Mouse (Mus musculus): ENCODE measurements at regions not wholly inside any gene's neighbourhood (a gene's known extent, or its start where the extent isn't known, plus 50 kb on each side); places are given as distances from the start of the nearest gene placed in this dataset.

DNA sequence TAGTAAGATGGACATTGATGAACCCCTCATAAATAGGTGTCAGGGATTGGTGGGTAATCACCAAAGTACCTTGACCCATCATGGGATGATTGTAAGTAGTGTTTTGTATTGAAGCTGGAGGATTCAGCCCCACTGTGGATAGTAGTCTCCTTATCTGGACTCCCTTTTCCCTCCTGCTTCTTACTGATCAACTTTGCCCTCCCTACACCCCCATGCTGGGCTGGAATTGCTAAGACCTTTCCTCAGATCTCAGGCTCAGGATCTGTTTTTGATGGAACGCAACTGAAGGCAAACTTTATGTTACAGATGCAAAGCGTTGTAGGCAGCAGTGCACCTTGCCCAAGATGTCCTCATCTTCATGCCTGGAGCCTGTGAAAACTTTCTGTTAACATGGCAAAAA lies 73.7 kb upstream of the Pgrmc2 start:
- DNase-seq (ENCODE audit: low read depth in 1 of 2, low spot score in 2 of 2): no peak

DNA sequence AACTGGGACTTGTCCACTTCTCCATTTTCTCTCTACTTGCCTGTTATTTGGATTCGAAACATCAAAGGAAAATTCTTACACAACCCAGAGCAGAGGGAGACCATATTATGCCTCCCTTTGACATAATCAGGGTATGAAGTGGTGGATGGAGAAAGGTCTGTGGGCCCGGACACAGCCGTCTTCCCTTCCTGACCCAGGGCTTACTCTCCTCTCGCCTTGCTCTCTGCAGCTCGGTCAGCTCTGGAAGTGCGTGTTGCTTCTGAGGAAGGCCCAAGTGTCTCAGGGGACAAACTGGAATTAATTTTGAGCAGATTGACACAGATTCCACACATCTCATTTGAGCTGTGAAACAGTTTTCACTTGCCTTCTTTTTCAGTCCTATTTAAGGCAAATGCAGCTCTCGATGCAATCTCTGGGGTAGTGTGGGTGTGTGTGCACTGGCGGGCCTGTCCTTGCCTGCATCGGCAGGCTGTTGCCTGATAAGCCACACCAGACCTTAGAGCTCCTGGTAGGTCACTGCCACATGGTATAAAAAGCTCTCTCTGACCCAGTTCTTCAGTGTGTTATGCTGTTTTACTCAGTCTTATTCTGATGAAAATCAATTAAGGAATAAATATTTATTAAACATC lies 72.4 kb upstream of the Pgrmc2 start:
- no peak for DNase-seq (ENCODE audit: low read depth in 1 of 2, low spot score in 2 of 2)

GRCm38 (mm10) chr3:41154402-41154801 lies 71.6 kb upstream of the Pgrmc2 start:
- no peak for DNase-seq (ENCODE audit: low read depth in 1 of 2, low spot score in 2 of 2)

- no peak for DNase-seq (ENCODE audit: low read depth in 1 of 2, low spot score in 2 of 2)
These were observed 69.1 kb upstream of the Pgrmc2 start for GRCm38 (mm10) chr3:41151989-41152388.

DNA sequence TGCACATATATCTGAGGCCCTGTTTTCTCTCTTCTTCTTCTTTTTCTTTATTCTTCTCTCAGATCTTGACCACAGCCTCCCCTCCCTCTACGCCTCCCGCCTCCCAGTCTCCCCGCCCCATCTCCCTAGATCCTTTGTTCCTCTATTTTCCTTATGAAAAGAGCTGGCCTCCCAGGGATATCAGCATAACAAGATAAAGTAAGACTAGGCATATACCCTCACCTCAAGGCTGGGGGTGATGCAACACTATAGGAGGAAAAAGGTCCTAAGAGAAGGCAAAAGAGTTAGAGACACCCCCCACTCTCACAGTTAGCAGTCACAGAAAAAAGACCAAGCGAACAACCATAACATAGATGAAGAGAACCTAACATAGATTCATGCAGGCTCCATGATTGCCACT lies 57.5 kb upstream of the Pgrmc2 start:
- DNase-seq (ENCODE audit: low read depth in 1 of 2, low spot score in 2 of 2): no peak

GRCm38 (mm10) chr3:41137931-41138330 lies 55.1 kb upstream of the Pgrmc2 start:
- no peak for DNase-seq (ENCODE audit: low read depth in 1 of 2, low spot score in 2 of 2)

DNA sequence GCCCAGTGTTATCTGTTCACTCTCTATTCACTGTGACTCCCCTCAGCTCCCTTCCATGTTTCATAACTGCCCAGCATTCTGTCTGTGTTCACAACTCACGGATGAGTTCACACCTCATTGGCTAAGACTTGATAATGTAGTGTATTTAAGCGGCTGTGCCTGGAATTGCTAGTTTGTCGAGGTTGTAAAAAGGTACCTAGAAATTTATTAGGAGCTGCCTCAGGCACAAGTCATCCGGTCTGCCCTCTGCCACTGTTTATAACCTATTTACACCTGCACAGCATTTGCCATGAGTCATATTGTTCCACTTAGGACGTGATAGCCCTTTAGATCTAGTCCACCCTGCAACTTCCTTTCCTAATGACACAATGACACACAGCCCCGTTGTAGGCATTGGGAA lies 50.0 kb upstream of the Pgrmc2 start:
- no peak for DNase-seq (ENCODE audit: low read depth in 1 of 2, low spot score in 2 of 2)
